Mouse (Mus musculus): ENCODE measurements around the gene Scyl3.

DNA sequence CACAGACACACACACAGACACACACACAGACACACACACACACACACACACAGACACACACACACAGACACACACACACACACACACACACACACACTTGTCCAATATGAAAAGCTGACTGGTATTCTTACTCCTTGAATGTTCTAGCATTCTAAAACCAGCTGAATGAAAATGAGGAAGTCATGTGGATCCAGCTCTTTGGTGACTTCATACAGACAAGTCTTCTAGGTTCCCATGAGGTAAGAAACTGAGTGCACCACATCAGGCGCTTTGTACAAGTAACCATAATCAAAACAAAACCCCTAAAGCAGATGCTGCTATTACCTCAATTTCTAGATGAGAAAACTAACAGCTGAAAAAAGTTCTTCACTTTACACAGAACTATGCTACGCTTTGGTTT is 46.2 kb downstream of the Scyl3 start:
- TF ChIP-seq MAFK (IDR thresholded peaks at IDR 0.05; ENCODE audit: insufficient read depth, low read depth, low read length) (no peak), HCFC1 (IDR thresholded peaks at IDR 0.05; ENCODE audit: borderline replicate concordance, insufficient read depth, low read length) (no peak), ZC3H11A (IDR thresholded peaks at IDR 0.05; ENCODE audit: borderline replicate concordance, low read depth, low read length) (no peak), ZNF384 (IDR thresholded peaks at IDR 0.05; ENCODE audit: low read depth, low read length) (no peak), CHD2 (IDR thresholded peaks at IDR 0.05; ENCODE audit: low read depth, low read length) (no peak)
